Mouse (Mus musculus) forebrain, embryonic 14.5 days (tissue): ENCODE data around the gene Zfp786. TPM values are rescaled to one million over a fixed set of nuclear protein-coding genes. Genes with fewer than 3 reads are reported as not detected.
A peak's percentile ranks its signal among the peaks of the same experiment; 100 is the strongest.

Source experiments
- ATAC-seq: fragments of 200-750 bp; cut with Nextera tagmentation; 2 replicates; pipeline ENCODE4 v1.8.0; 2017; ENCODE audit warnings: mild to moderate bottlenecking, moderate library complexity
- DNase-seq: peaks from one replicate; pipeline ENCODE4 v3.0.0-alpha.2; 2015; ENCODE audit warnings: low spot score
- H3K27ac ChIP-seq: fragments of 300-500 bp; sonication (generic); 2 replicates; pipeline ENCODE4 v1.5.1; 2014; ENCODE audit warnings: low read depth, mild to moderate bottlenecking, control low read depth, low read length, moderate library complexity
- H3K27me3 ChIP-seq: fragments of 300-500 bp; sonication (generic); replicated peaks from 2 replicates; pipeline ENCODE4 v1.6.1; 2014; ENCODE audit warnings: low read length, control low read depth, mixed read lengths; ENCODE audit not compliant: control insufficient read depth, insufficient read depth
- H3K36me3 ChIP-seq: fragments of 300-500 bp; sonication (generic); 2 replicates; pipeline ENCODE4 v1.6.1; 2014; ENCODE audit warnings: low read length, control low read depth; ENCODE audit not compliant: control insufficient read depth, insufficient read depth
- H3K4me1 ChIP-seq: fragments of 300-500 bp; sonication (generic); 2 replicates; pipeline ENCODE4 v1.6.1; 2014; ENCODE audit warnings: antibody characterized with exemption, low read length, control low read depth; ENCODE audit not compliant: control insufficient read depth, insufficient read depth
- H3K4me2 ChIP-seq: fragments of 300-500 bp; sonication (generic); 2 replicates; pipeline ENCODE4 v1.6.1; 2014; ENCODE audit warnings: mild to moderate bottlenecking, control low read depth, low read length
- H3K4me3 ChIP-seq: fragments of 300-500 bp; sonication (generic); 2 replicates; pipeline ENCODE4 v1.5.1; 2014; ENCODE audit warnings: low read depth, low read length, control low read depth
- H3K9ac ChIP-seq: fragments of 300-500 bp; sonication (generic); 2 replicates; pipeline ENCODE4 v1.6.1; 2014; ENCODE audit warnings: mild to moderate bottlenecking, low read length, control low read depth, moderate library complexity
- H3K9me3 ChIP-seq: fragments of 300-500 bp; sonication (generic); replicated peaks from 2 replicates; pipeline ENCODE4 v1.6.1; 2016; ENCODE audit warnings: low read length, control low read depth, mixed read lengths; ENCODE audit not compliant: control insufficient read depth
- WGBS: fragments of 180-500 bp; shearing (Covaris S2); extraction: QIAGEN DNeasy Blood & Tissue Kit; methylation state at CpG from one replicate; pipeline ENCODE4 v1.1.7; 2014; 5-methylcytosine and 5-hydroxymethylcytosine counted together
- polyA plus RNA-seq: library from polyadenylated mRNA; unstranded; fragments of >200 nt; fragmentation: Nextera tagmentation; extraction: Ambion mirVana; gene quantifications from 2 replicates; pipeline ENCODE4 v1.2.1, GENCODE M21; 2014

Zfp786 gene
- polyA plus RNA-seq, 1 experiment from 2014 or later: 10.6 TPM

GRCm38 (mm10) chr6:47794106-47794830, 36.4 kb downstream of the Zfp786 start:
- Histone ChIP-seq H3K4me2 (no peak overlapping the region), H3K9me3 (no peaks in the 10 kb centered on the region), H3K4me3 (no peak overlapping the region), H3K36me3 (peaks cover 48% of the 10 kb centered on the region), H3K4me1 (no peaks in the 10 kb centered on the region), H3K9ac (no peak overlapping the region), H3K27ac (no peak overlapping the region), H3K27me3 (no peaks in the 10 kb centered on the region)
- no peak for ATAC-seq
- peak; percentile 58 for DNase-seq
- 47% methylated on average over 10 of the region's 10 CpGs for WGBS

- Histone ChIP-seq H3K4me2 (no peak overlapping the region), H3K9ac (no peak overlapping the region), H3K4me3 (no peak overlapping the region), H3K27me3 (no peaks in the 10 kb centered on the region), H3K27ac (no peak overlapping the region), H3K9me3 (no peaks in the 10 kb centered on the region), H3K36me3 (peaks cover 38% of the 10 kb centered on the region), H3K4me1 (no peaks in the 10 kb centered on the region)
- WGBS: 78% methylated on average over 5 of the region's 5 CpGs
- no peak for DNase-seq
- ATAC-seq: no peak
Measured at GRCm38 (mm10) chr6:47793284-47793683, 37.4 kb downstream of the Zfp786 start.

DNA sequence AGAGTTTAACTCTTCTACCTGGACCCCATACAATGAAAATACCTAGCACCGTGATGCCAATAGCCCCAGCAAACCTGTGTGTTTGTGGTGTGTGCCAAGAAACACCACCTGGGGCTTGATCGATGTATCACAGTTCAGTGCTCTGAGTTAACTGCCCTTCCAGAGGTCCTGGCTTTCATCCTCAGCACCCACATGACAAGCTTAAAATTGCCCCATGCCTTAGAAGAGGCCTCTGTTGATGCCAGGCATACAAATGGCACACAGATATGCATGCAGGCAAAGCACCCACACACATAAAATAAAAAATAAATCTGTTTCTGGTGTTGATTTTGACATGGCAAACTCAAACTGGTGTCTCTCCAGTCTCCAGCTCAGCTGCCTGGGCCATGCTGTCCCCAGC, 38.1 kb downstream of the Zfp786 start:
- no peak overlapping the region for H3K27ac ChIP-seq
- WGBS: 73% methylated on average over 2 of the region's 2 CpGs
- H3K36me3 ChIP-seq: peaks cover 31% of the 10 kb centered on the region
- H3K27me3 ChIP-seq: no peaks in the 10 kb centered on the region
- ATAC-seq (no peak), DNase-seq (no peak)
- no peaks in the 10 kb centered on the region for H3K9me3 ChIP-seq
- no peak overlapping the region for H3K4me3 ChIP-seq
- no peaks in the 10 kb centered on the region for H3K4me1 ChIP-seq
- H3K4me2 ChIP-seq: no peak overlapping the region
- no peak overlapping the region for H3K9ac ChIP-seq

DNA sequence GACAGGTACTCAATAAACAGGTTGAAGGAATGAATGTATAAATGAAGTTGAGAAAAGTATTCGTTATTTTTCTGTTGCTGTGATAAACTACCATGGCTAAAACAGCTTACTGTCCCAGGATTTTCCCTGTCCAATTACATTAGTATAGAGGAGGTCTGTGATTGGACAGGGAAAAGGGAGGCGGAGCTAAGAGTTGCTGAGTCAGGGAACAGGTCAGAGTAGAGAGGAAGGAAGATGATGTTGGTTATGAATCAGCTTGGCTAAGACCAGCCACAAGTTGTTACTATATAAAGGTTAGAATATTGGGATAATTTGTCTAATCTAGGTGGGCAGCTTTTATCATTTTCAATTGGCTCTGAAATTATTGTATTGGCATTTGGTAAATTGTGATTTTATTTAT, 39.9 kb downstream of the Zfp786 start:
- H3K27ac ChIP-seq: no peak overlapping the region
- no peak overlapping the region for H3K4me3 ChIP-seq
- no peaks in the 10 kb centered on the region for H3K27me3 ChIP-seq
- peaks cover 15% of the 10 kb centered on the region for H3K36me3 ChIP-seq
- no peak overlapping the region for H3K4me2 ChIP-seq
- ATAC-seq: no peak
- no peaks in the 10 kb centered on the region for H3K4me1 ChIP-seq
- DNase-seq: peak; percentile 14
- WGBS: 64% methylated on average over 2 of the region's 2 CpGs
- H3K9me3 ChIP-seq: no peaks in the 10 kb centered on the region
- no peak overlapping the region for H3K9ac ChIP-seq

DNA sequence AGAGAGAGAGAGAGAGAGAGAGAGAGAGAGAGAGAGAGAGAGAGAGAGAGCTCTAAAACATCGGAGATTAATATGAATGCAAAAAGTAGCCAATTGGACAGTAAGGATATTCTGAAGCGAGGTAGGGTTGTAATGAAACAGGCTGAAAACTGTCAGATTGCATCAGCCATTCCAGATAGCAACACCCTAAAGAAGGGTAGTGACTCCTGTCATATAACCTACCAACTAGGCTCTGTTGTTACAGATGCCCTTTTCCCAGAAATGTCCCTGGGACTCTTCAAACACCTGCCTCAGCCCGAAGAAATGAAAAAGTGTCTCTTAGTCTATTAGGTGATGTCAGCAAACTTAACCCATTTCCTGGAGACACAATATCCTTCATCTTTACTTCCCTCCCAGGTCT, 41.8 kb downstream of the Zfp786 start:
- Histone ChIP-seq H3K4me3 (peak overlapping the region; percentile 43), H3K9ac (peak overlapping the region; percentile 76), H3K9me3 (no peaks in the 10 kb centered on the region), H3K4me2 (peak overlapping the region; percentile 65), H3K4me1 (no peaks in the 10 kb centered on the region), H3K27ac (peak overlapping the region; percentile 94), H3K36me3 (no peaks in the 10 kb centered on the region), H3K27me3 (no peaks in the 10 kb centered on the region)
- WGBS: 32% methylated on average over 3 of the region's 3 CpGs
- peak; percentile 31 for DNase-seq
- ATAC-seq: peak; percentile 30; the same call in 1 of the 2 replicates

GRCm38 (mm10) chr6:47787941-47788736, 42.5 kb downstream of the Zfp786 start:
- Histone ChIP-seq H3K27ac (peak overlapping the region; percentile 94), H3K4me1 (no peaks in the 10 kb centered on the region), H3K36me3 (no peaks in the 10 kb centered on the region), H3K27me3 (no peaks in the 10 kb centered on the region), H3K4me3 (peak overlapping the region; percentile 43), H3K9ac (peak overlapping the region; percentile 76), H3K4me2 (peak overlapping the region; percentile 65), H3K9me3 (no peaks in the 10 kb centered on the region)
- peak; percentile 94 for DNase-seq
- ATAC-seq: peak; percentile 96
- WGBS: 2% methylated on average over 18 of the region's 18 CpGs

DNA sequence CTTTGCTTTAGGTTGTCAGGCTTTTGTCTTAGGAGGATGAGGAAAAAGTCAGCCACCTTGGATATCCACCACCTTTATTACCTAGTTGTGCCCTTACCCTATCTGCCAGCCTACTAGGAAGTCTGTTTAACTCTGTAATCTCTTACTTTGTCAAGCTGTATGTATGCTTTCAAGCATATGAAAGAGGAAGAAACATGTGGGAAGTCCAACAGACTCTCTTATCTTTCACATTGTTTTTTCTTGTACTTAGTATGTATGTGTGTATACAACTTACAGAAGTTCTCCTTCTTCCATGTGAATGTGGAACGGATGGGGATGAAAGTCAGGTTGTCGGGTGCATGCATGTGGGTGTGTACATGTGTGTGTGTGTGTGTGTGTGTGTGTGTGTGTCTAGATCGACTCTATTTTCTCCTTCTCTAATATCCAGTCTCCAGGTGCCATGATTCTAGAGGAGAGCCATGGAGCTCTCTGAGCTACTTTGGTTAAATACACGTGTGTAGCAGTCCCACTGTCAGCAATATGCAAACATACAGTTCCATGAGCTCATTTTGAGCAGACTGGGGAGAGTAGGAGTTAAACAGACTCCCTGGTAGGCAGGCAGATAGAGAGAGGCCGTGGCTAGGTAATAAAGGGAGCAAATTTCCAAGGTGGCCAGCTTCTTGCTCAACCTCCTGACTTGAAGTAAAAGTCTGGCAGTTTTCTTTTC, 45.8 kb downstream of the Zfp786 start:
- no peak for ATAC-seq
- Histone ChIP-seq H3K4me1 (no peaks in the 10 kb centered on the region), H3K4me3 (no peak overlapping the region), H3K4me2 (no peak overlapping the region), H3K9ac (no peak overlapping the region), H3K27ac (no peak overlapping the region), H3K36me3 (no peaks in the 10 kb centered on the region), H3K27me3 (no peaks in the 10 kb centered on the region), H3K9me3 (no peaks in the 10 kb centered on the region)
- 76% methylated on average over 5 of the region's 5 CpGs for WGBS
- DNase-seq: no peak

GRCm38 (mm10) chr6:47781091-47781968, 49.3 kb downstream of the Zfp786 start:
- no peaks in the 10 kb centered on the region for H3K36me3 ChIP-seq
- peak overlapping the region; percentile 43 for H3K9ac ChIP-seq
- 0 out of 2 replicates have a peak, but pooled peaks cover 2% of the 10 kb centered on the region for H3K9me3 ChIP-seq
- DNase-seq: peak; percentile 86
- WGBS: under 1% methylated on average over 21 of the region's 21 CpGs
- H3K4me2 ChIP-seq: peak overlapping the region; percentile 35
- no peaks in the 10 kb centered on the region for H3K4me1 ChIP-seq
- H3K27ac ChIP-seq: peak overlapping the region; percentile 27
- H3K27me3 ChIP-seq: no peaks in the 10 kb centered on the region
- peak overlapping the region; percentile 43 for H3K4me3 ChIP-seq
- ATAC-seq: peak; percentile 69
